Mouse (Mus musculus): ENCODE data around the gene Il1f5. TPM values are rescaled to one million over a fixed set of nuclear protein-coding genes. Genes with fewer than 3 reads are reported as not detected.

Il1f5 gene
- polyA plus RNA-seq, 1 experiment from 2014 or later = not detected

- H3K4me1 ChIP-seq (replicated peaks; ENCODE audit: control insufficient read depth, insufficient read depth, low read length) = no peaks in the 10 kb centered on the region
- DNase-seq (ENCODE audit: low spot score) (no peak), ATAC-seq (replicated peaks; ENCODE audit: low FRiP score) (no peak)
- WGBS = 89% methylated on average over 1 of the region's 1 CpGs
- H3K9me3 ChIP-seq (ENCODE audit: control insufficient read depth, low read length) = no peaks in the 10 kb centered on the region
- no peak overlapping the region for H3K4me2 ChIP-seq (ENCODE audit: low read depth, low read length, severe bottlenecking)
- H3K27ac ChIP-seq (ENCODE audit: low read depth, low read length) = no peak overlapping the region
- H3K36me3 ChIP-seq (ENCODE audit: control insufficient read depth, insufficient read depth, low read length) = no peaks in the 10 kb centered on the region
- H3K27me3 ChIP-seq (ENCODE audit: control insufficient read depth, insufficient read depth, low read length) = no peaks in the 10 kb centered on the region
- H3K9ac ChIP-seq (ENCODE audit: low read length) = no peak overlapping the region
- H3K4me3 ChIP-seq (ENCODE audit: low read depth, low read length) = no peak overlapping the region
These were observed 40.2 kb downstream of the Il1f5 start for GRCm38 (mm10) chr2:24316919-24317318.

GRCm38 (mm10) chr2:24317919-24318598 lies 41.3 kb downstream of the Il1f5 start:
- ATAC-seq (replicated peaks; ENCODE audit: low FRiP score) (no peak), DNase-seq (ENCODE audit: low spot score) (no peak)
- H3K4me1 ChIP-seq (replicated peaks; ENCODE audit: control insufficient read depth, insufficient read depth, low read length) = no peaks in the 10 kb centered on the region
- H3K4me2 ChIP-seq (ENCODE audit: low read depth, low read length, severe bottlenecking) = no peak overlapping the region
- H3K36me3 ChIP-seq (ENCODE audit: control insufficient read depth, insufficient read depth, low read length) = no peaks in the 10 kb centered on the region
- no peak overlapping the region for H3K27ac ChIP-seq (ENCODE audit: low read depth, low read length)
- no peaks in the 10 kb centered on the region for H3K9me3 ChIP-seq (ENCODE audit: control insufficient read depth, low read length)
- H3K9ac ChIP-seq (ENCODE audit: low read length) = no peak overlapping the region
- H3K27me3 ChIP-seq (ENCODE audit: control insufficient read depth, insufficient read depth, low read length) = no peaks in the 10 kb centered on the region
- WGBS = 83% methylated on average over 4 of the region's 4 CpGs
- no peak overlapping the region for H3K4me3 ChIP-seq (ENCODE audit: low read depth, low read length)

Other genes starting within 250 kb of the Il1f5 start
- 1.0 and 1.1 TPM in 2 replicates for gene Hnmt, start 227.6 kb upstream of the Il1f5 start, polyA plus RNA-seq (2014; fragmentation: Nextera tagmentation; extraction: Ambion mirVana)
- gene Tbpl2, start 180.4 kb upstream of the Il1f5 start, polyA plus RNA-seq (2014; fragmentation: Nextera tagmentation; extraction: Ambion mirVana) = not detected in 2 replicates
- gene Il1f8, start 123.8 kb upstream of the Il1f5 start, polyA plus RNA-seq (2014; fragmentation: Nextera tagmentation; extraction: Ambion mirVana) = not detected in 2 replicates
- not detected in 2 replicates for gene Il1f9, start 90.5 kb upstream of the Il1f5 start, polyA plus RNA-seq (2014; fragmentation: Nextera tagmentation; extraction: Ambion mirVana)
- gene Il1f6, start 61.5 kb upstream of the Il1f5 start, polyA plus RNA-seq (2014; fragmentation: Nextera tagmentation; extraction: Ambion mirVana) = not detected in 2 replicates
- not detected in 2 replicates for gene Il1f10, start 14.2 kb downstream of the Il1f5 start, polyA plus RNA-seq (2014; fragmentation: Nextera tagmentation; extraction: Ambion mirVana)
- gene Il1rn, start 59.9 kb downstream of the Il1f5 start, polyA plus RNA-seq (2014; fragmentation: Nextera tagmentation; extraction: Ambion mirVana) = not detected in 2 replicates
- 0.41 and 0.61 TPM in 2 replicates for gene Psd4, start 90.6 kb downstream of the Il1f5 start, polyA plus RNA-seq (2014; fragmentation: Nextera tagmentation; extraction: Ambion mirVana)
- 0.75 and 0.79 TPM in 2 replicates for gene Pax8, start 198.6 kb downstream of the Il1f5 start, polyA plus RNA-seq (2014; fragmentation: Nextera tagmentation; extraction: Ambion mirVana)

All from forebrain, embryonic 11.5 days (tissue).